Mouse (Mus musculus) liver, postnatal 0 days (tissue): Measurements from ENCODE around the gene Gm37240. TPM values are rescaled to one million over a fixed set of nuclear protein-coding genes. Genes with fewer than 3 reads are reported as not detected.

Source experiments
- ATAC-seq: fragments of 200-750 bp; cut with Nextera tagmentation; 2 replicates; pipeline ENCODE4 v1.8.0; 2017; ENCODE audit warnings: mild to moderate bottlenecking, moderate library complexity
- DNase-seq: peaks from one replicate; pipeline ENCODE4 v3.0.0-alpha.2; 2016
- H3K27ac ChIP-seq: fragments of 300-500 bp; sonication (generic); 2 replicates; pipeline ENCODE4 v1.5.1; 2014; ENCODE audit warnings: antibody characterized with exemption, moderate library complexity, mild to moderate bottlenecking, low read depth
- H3K27me3 ChIP-seq: fragments of 300-500 bp; sonication (generic); 2 replicates; pipeline ENCODE4 v1.6.1; 2014; ENCODE audit warnings: low read length, control low read depth, mixed read lengths; ENCODE audit not compliant: insufficient read depth
- H3K36me3 ChIP-seq: fragments of 300-500 bp; sonication (generic); replicated peaks from 2 replicates; pipeline ENCODE4 v1.6.1; 2014; ENCODE audit warnings: mild to moderate bottlenecking, control low read depth, low read length, moderate library complexity, mixed read lengths; ENCODE audit not compliant: insufficient read depth
- H3K4me1 ChIP-seq: fragments of 300-500 bp; sonication (generic); 2 replicates; pipeline ENCODE4 v1.6.1; 2014; ENCODE audit warnings: antibody characterized with exemption, mild to moderate bottlenecking, control low read depth; ENCODE audit not compliant: insufficient read depth
- H3K4me2 ChIP-seq: fragments of 300-500 bp; sonication (generic); 2 replicates; pipeline ENCODE4 v1.6.1; 2014; ENCODE audit warnings: low read depth, mild to moderate bottlenecking, low read length, moderate library complexity, mixed read lengths
- H3K4me3 ChIP-seq: fragments of 300-500 bp; sonication (generic); 2 replicates; pipeline ENCODE4 v1.5.1; 2014; ENCODE audit warnings: low read depth, low read length
- H3K9ac ChIP-seq: fragments of 300-500 bp; sonication (generic); replicated peaks from 2 replicates; pipeline ENCODE4 v1.6.1; 2014; ENCODE audit warnings: mild to moderate bottlenecking, moderate library complexity
- H3K9me3 ChIP-seq: fragments of 300-500 bp; sonication (generic); 2 replicates; pipeline ENCODE4 v1.6.1; 2016; ENCODE audit warnings: mild to moderate bottlenecking, control low read depth, low read length, mixed read lengths
- CTCF ChIP-seq: sonication (generic); IDR thresholded peaks from 2 replicates; pipeline ENCODE4 v1.5.1; 2016; ENCODE audit warnings: antibody characterized with exemption, low read depth
- EP300 ChIP-seq: IDR thresholded peaks from 2 replicates; pipeline ENCODE4 v1.6.1; 2016; ENCODE audit warnings: antibody characterized with exemption, low read depth, mild to moderate bottlenecking
- WGBS: fragments of 180-500 bp; shearing (Covaris S2); extraction: QIAGEN DNeasy Blood & Tissue Kit; methylation state at CpG from one replicate; pipeline ENCODE4 v1.1.7; 2014; ENCODE audit not compliant: insufficient replicate concordance; 5-methylcytosine and 5-hydroxymethylcytosine counted together
- polyA plus RNA-seq: library from polyadenylated mRNA; unstranded; fragments of >200 nt; fragmentation: Nextera tagmentation; extraction: Ambion mirVana; gene quantifications from 2 replicates; pipeline ENCODE4 v1.2.1, GENCODE M21; 2015

Gene Gm37240
- polyA plus RNA-seq, 1 experiment from 2014 or later: 0.72 TPM

GRCm38 (mm10) chr3:85469711-85470110, 417.6 kb downstream of the Gm37240 start:
- WGBS: 65% methylated on average over 6 of the region's 6 CpGs

GRCm38 (mm10) chr3:85468995-85469394, 418.3 kb downstream of the Gm37240 start:
- Histone ChIP-seq H3K4me2 (no peak overlapping the region), H3K4me1 (no peaks in the 10 kb centered on the region), H3K36me3 (no peaks in the 10 kb centered on the region), H3K27me3 (no peaks in the 10 kb centered on the region), H3K27ac (no peak overlapping the region), H3K9me3 (no peaks in the 10 kb centered on the region), H3K4me3 (no peak overlapping the region), H3K9ac (no peak overlapping the region)
- WGBS: 52% methylated on average over 2 of the region's 2 CpGs
- DNase-seq: no peak
- ATAC-seq: no peak
- TF ChIP-seq CTCF: no peak

More at GRCm38 (mm10) chr3:85469711-85470110, 417.6 kb downstream of the Gm37240 start:
- Histone ChIP-seq H3K9me3 (no peaks in the 10 kb centered on the region), H3K9ac (no peak overlapping the region), H3K4me3 (no peak overlapping the region), H3K36me3 (no peaks in the 10 kb centered on the region), H3K27ac (no peak overlapping the region), H3K27me3 (no peaks in the 10 kb centered on the region), H3K4me1 (no peaks in the 10 kb centered on the region), H3K4me2 (no peak overlapping the region)
- DNase-seq (no peak), ATAC-seq (no peak)
- TF ChIP-seq EP300: no peak
- TF ChIP-seq CTCF: no peak

GRCm38 (mm10) chr3:85465283-85466025, 421.9 kb downstream of the Gm37240 start:
- no peak for ATAC-seq
- no peaks in the 10 kb centered on the region for H3K27me3 ChIP-seq
- no peak overlapping the region for H3K9ac ChIP-seq
- H3K9me3 ChIP-seq: no peaks in the 10 kb centered on the region
- no peaks in the 10 kb centered on the region for H3K4me1 ChIP-seq
- TF ChIP-seq EP300 (no peak), CTCF (no peak)
- no peak for DNase-seq
- H3K27ac ChIP-seq: no peak overlapping the region
- H3K4me2 ChIP-seq: no peak overlapping the region
- no peaks in the 10 kb centered on the region for H3K36me3 ChIP-seq
- WGBS: 64% methylated on average over 10 of the region's 10 CpGs
- no peak overlapping the region for H3K4me3 ChIP-seq

DNA sequence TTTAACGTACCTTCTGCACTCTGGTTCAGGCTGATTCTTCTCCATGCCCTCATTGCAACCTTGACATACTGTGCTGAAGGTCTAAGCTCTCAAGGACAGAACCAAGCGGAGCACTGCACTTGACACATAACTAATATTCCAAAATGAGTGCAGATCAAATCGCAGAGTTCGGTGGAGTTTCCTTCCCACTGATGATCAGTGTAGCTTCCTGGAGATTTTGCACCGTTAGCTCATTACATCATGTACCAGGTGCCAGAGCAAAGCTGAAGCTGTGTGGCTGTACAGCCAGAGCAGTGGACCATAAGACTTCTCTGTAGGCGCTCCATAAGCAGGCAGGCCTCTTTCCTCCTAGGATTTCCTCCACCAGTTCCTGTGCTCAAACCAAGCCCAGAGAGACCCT, 427.3 kb downstream of the Gm37240 start:
- Histone ChIP-seq H3K27ac (no peak overlapping the region), H3K27me3 (no peaks in the 10 kb centered on the region), H3K4me2 (no peak overlapping the region), H3K4me3 (no peak overlapping the region), H3K36me3 (no peaks in the 10 kb centered on the region), H3K9me3 (no peaks in the 10 kb centered on the region), H3K9ac (no peak overlapping the region), H3K4me1 (no peaks in the 10 kb centered on the region)
- 69% methylated on average over 6 of the region's 6 CpGs for WGBS
- TF ChIP-seq CTCF: no peak
- no peak for TF ChIP-seq EP300
- DNase-seq: no peak
- ATAC-seq: no peak

GRCm38 (mm10) chr3:85456983-85457382, 430.3 kb downstream of the Gm37240 start:
- H3K27me3 ChIP-seq: no peaks in the 10 kb centered on the region
- no peak overlapping the region for H3K4me3 ChIP-seq
- no peak overlapping the region for H3K27ac ChIP-seq
- 60% methylated on average over 2 of the region's 2 CpGs for WGBS
- no peaks in the 10 kb centered on the region for H3K36me3 ChIP-seq
- H3K9me3 ChIP-seq: no peaks in the 10 kb centered on the region
- no peaks in the 10 kb centered on the region for H3K4me1 ChIP-seq
- H3K9ac ChIP-seq: no peak overlapping the region
- no peak for TF ChIP-seq EP300
- TF ChIP-seq CTCF: no peak
- no peak overlapping the region for H3K4me2 ChIP-seq
- DNase-seq (no peak), ATAC-seq (no peak)

GRCm38 (mm10) chr3:85455453-85455852, 431.9 kb downstream of the Gm37240 start:
- WGBS: 38% methylated on average over 3 of the region's 3 CpGs
- Histone ChIP-seq H3K9ac (no peak overlapping the region), H3K27ac (no peak overlapping the region), H3K4me2 (no peak overlapping the region), H3K4me3 (no peak overlapping the region), H3K27me3 (no peaks in the 10 kb centered on the region), H3K4me1 (no peaks in the 10 kb centered on the region), H3K36me3 (no peaks in the 10 kb centered on the region), H3K9me3 (no peaks in the 10 kb centered on the region)
- TF ChIP-seq EP300 (no peak), CTCF (no peak)
- no peak for ATAC-seq
- no peak for DNase-seq
